Mouse (Mus musculus): ENCODE measurements around the gene Gm20441. TPM values are rescaled to one million over a fixed set of nuclear protein-coding genes. Genes with fewer than 3 reads are reported as not detected.

Gm20441 gene
- not detected in 2 replicates for polyA plus RNA-seq (2015; fragmentation: Nextera tagmentation; extraction: Ambion mirVana)

GRCm38 (mm10) chr10:75780769-75781578 lies at the start of gene Gm20441, which contains the start of gene Gstt3:
TSS of gene Gm20441 (minus strand) at chr10:75780954.
TSS of gene Gstt3 (minus strand) at chr10:75781414.
- peaks cover 18% of the 10 kb centered on the region; the same call in 1 of the 2 replicates for H3K27me3 ChIP-seq
- peak within 1 kb of the TSS; percentile 71 for H3K27ac ChIP-seq (replicated peaks)
- peak within 1 kb of the TSS; percentile 52 for H3K4me3 ChIP-seq (replicated peaks)
- H3K9ac ChIP-seq = peak within 1 kb of the TSS; percentile 45
- H3K4me2 ChIP-seq (replicated peaks) = peak within 1 kb of the TSS; percentile 88
- peak; percentile 71; the same call in 1 of the 2 replicates for ATAC-seq (ENCODE audit: insufficient number of reproducible peaks, low FRiP score, low TSS enrichment, low read depth)
- under 1% methylated on average over 28 of the region's 28 CpGs for WGBS
- H3K4me1 ChIP-seq = peaks cover 17% of the 10 kb centered on the region
- H3K9me3 ChIP-seq (replicated peaks) = no peaks in the 10 kb centered on the region
- no peaks in the 10 kb centered on the region for H3K36me3 ChIP-seq

- no peaks in the 10 kb centered on the region for H3K36me3 ChIP-seq
- no peak overlapping the region for H3K9ac ChIP-seq
- 70% methylated on average over 2 of the region's 2 CpGs for WGBS
- 0 out of 2 replicates have a peak, but pooled peaks cover 9% of the 10 kb centered on the region for H3K27me3 ChIP-seq
- H3K4me2 ChIP-seq (replicated peaks) = no peak overlapping the region
- no peaks in the 10 kb centered on the region for H3K9me3 ChIP-seq (replicated peaks)
- H3K4me1 ChIP-seq = peaks cover 28% of the 10 kb centered on the region
- ATAC-seq (ENCODE audit: insufficient number of reproducible peaks, low FRiP score, low TSS enrichment, low read depth) = no peak
- H3K4me3 ChIP-seq (replicated peaks) = no peak overlapping the region
- H3K27ac ChIP-seq (replicated peaks) = no peak overlapping the region
Observed at GRCm38 (mm10) chr10:75830275-75830670, 49.5 kb upstream of the Gm20441 start.

GRCm38 (mm10) chr10:75829529-75830274 lies 48.9 kb upstream of the Gm20441 start:
- WGBS = 68% methylated on average over 2 of the region's 2 CpGs
- 0 out of 2 replicates have a peak, but pooled peaks cover 9% of the 10 kb centered on the region for H3K27me3 ChIP-seq
- H3K4me1 ChIP-seq = peaks cover 22% of the 10 kb centered on the region
- ATAC-seq (ENCODE audit: insufficient number of reproducible peaks, low FRiP score, low TSS enrichment, low read depth) = no peak
- no peak overlapping the region for H3K9ac ChIP-seq
- H3K9me3 ChIP-seq (replicated peaks) = no peaks in the 10 kb centered on the region
- H3K4me2 ChIP-seq (replicated peaks) = no peak overlapping the region
- H3K4me3 ChIP-seq (replicated peaks) = no peak overlapping the region
- H3K27ac ChIP-seq (replicated peaks) = no peak overlapping the region
- no peaks in the 10 kb centered on the region for H3K36me3 ChIP-seq

- no peak overlapping the region for H3K4me2 ChIP-seq (replicated peaks)
- H3K9ac ChIP-seq = no peak overlapping the region
- ATAC-seq (ENCODE audit: insufficient number of reproducible peaks, low FRiP score, low TSS enrichment, low read depth) = no peak
- peaks cover 10% of the 10 kb centered on the region for H3K4me1 ChIP-seq
- 0 out of 2 replicates have a peak, but pooled peaks cover 4% of the 10 kb centered on the region for H3K27me3 ChIP-seq
- H3K9me3 ChIP-seq (replicated peaks) = no peaks in the 10 kb centered on the region
- no peaks in the 10 kb centered on the region for H3K36me3 ChIP-seq
- no peak overlapping the region for H3K27ac ChIP-seq (replicated peaks)
- no peak overlapping the region for H3K4me3 ChIP-seq (replicated peaks)
Observed at GRCm38 (mm10) chr10:75828500-75828931, 47.8 kb upstream of the Gm20441 start.

GRCm38 (mm10) chr10:75827668-75828360 lies 47.1 kb upstream of the Gm20441 start:
- WGBS = 81% methylated on average over 4 of the region's 4 CpGs
- no peak for ATAC-seq (ENCODE audit: insufficient number of reproducible peaks, low FRiP score, low TSS enrichment, low read depth)

GRCm38 (mm10) chr10:75824530-75824929 lies 43.8 kb upstream of the Gm20441 start:
- no peaks in the 10 kb centered on the region for H3K36me3 ChIP-seq
- H3K4me1 ChIP-seq = peaks cover 7% of the 10 kb centered on the region; the same call in 1 of the 2 replicates
- no peak for ATAC-seq (ENCODE audit: insufficient number of reproducible peaks, low FRiP score, low TSS enrichment, low read depth)
- H3K4me2 ChIP-seq (replicated peaks) = no peak overlapping the region
- H3K27ac ChIP-seq (replicated peaks) = no peak overlapping the region
- H3K27me3 ChIP-seq = no peaks in the 10 kb centered on the region
- no peak overlapping the region for H3K9ac ChIP-seq
- no peaks in the 10 kb centered on the region for H3K9me3 ChIP-seq (replicated peaks)
- WGBS = 80% methylated on average over 4 of the region's 4 CpGs
- no peak overlapping the region for H3K4me3 ChIP-seq (replicated peaks)

More at GRCm38 (mm10) chr10:75827668-75828360, 47.1 kb upstream of the Gm20441 start:
- H3K9me3 ChIP-seq (replicated peaks) = no peaks in the 10 kb centered on the region
- H3K27me3 ChIP-seq = no peaks in the 10 kb centered on the region
- no peak overlapping the region for H3K4me2 ChIP-seq (replicated peaks)
- H3K27ac ChIP-seq (replicated peaks) = no peak overlapping the region
- H3K4me3 ChIP-seq (replicated peaks) = no peak overlapping the region
- no peaks in the 10 kb centered on the region for H3K36me3 ChIP-seq
- no peak overlapping the region for H3K9ac ChIP-seq
- H3K4me1 ChIP-seq = peaks cover 7% of the 10 kb centered on the region; the same call in 1 of the 2 replicates

- no peak overlapping the region for H3K27ac ChIP-seq (replicated peaks)
- no peak overlapping the region for H3K4me3 ChIP-seq (replicated peaks)
- no peaks in the 10 kb centered on the region for H3K36me3 ChIP-seq
- no peak for ATAC-seq (ENCODE audit: insufficient number of reproducible peaks, low FRiP score, low TSS enrichment, low read depth)
- H3K9me3 ChIP-seq (replicated peaks) = no peaks in the 10 kb centered on the region
- no peak overlapping the region for H3K9ac ChIP-seq
- H3K4me1 ChIP-seq = peaks cover 7% of the 10 kb centered on the region; the same call in 1 of the 2 replicates
- WGBS = 88% methylated on average over 1 of the region's 1 CpGs
- H3K4me2 ChIP-seq (replicated peaks) = no peak overlapping the region
- no peaks in the 10 kb centered on the region for H3K27me3 ChIP-seq
Observed at GRCm38 (mm10) chr10:75823782-75824181, 43.0 kb upstream of the Gm20441 start.

- 86% methylated on average over 2 of the region's 2 CpGs for WGBS
- Histone ChIP-seq H3K36me3 (no peaks in the 10 kb centered on the region), H3K4me3 (replicated peaks) (no peak within 1 kb of the TSS), H3K4me2 (replicated peaks) (no peak within 1 kb of the TSS), H3K27ac (replicated peaks) (no peak within 1 kb of the TSS), H3K9me3 (replicated peaks) (no peaks in the 10 kb centered on the region), H3K9ac (no peak within 1 kb of the TSS), H3K4me1 (peaks cover 3% of the 10 kb centered on the region; the same call in 1 of the 2 replicates), H3K27me3 (no peaks in the 10 kb centered on the region)
- ATAC-seq (ENCODE audit: insufficient number of reproducible peaks, low FRiP score, low TSS enrichment, low read depth) = no peak
Observed at GRCm38 (mm10) chr10:75822443-75822842, 41.7 kb upstream of the Gm20441 start, which contains the start of gene Gstt4. TSS of gene Gstt4 (minus strand) at chr10:75822543.

- Histone ChIP-seq H3K9me3 (replicated peaks) (no peaks in the 10 kb centered on the region), H3K27me3 (no peaks in the 10 kb centered on the region), H3K4me1 (no peaks in the 10 kb centered on the region), H3K36me3 (no peaks in the 10 kb centered on the region), H3K4me3 (replicated peaks) (no peak overlapping the region), H3K27ac (replicated peaks) (no peak overlapping the region), H3K9ac (no peak overlapping the region), H3K4me2 (replicated peaks) (no peak overlapping the region)
- 84% methylated on average over 5 of the region's 5 CpGs for WGBS
- no peak for ATAC-seq (ENCODE audit: insufficient number of reproducible peaks, low FRiP score, low TSS enrichment, low read depth)
Observed at GRCm38 (mm10) chr10:75819882-75820281, 39.1 kb upstream of the Gm20441 start.

- no peaks in the 10 kb centered on the region for H3K4me1 ChIP-seq
- WGBS = 59% methylated on average over 10 of the region's 10 CpGs
- ATAC-seq (ENCODE audit: insufficient number of reproducible peaks, low FRiP score, low TSS enrichment, low read depth) = no peak
- H3K9ac ChIP-seq = no peak overlapping the region
- H3K27me3 ChIP-seq = no peaks in the 10 kb centered on the region
- no peak overlapping the region for H3K27ac ChIP-seq (replicated peaks)
- no peak overlapping the region for H3K4me3 ChIP-seq (replicated peaks)
- no peak overlapping the region for H3K4me2 ChIP-seq (replicated peaks)
- no peaks in the 10 kb centered on the region for H3K36me3 ChIP-seq
- no peaks in the 10 kb centered on the region for H3K9me3 ChIP-seq (replicated peaks)
Observed at GRCm38 (mm10) chr10:75818641-75819040, 37.9 kb upstream of the Gm20441 start.

- Histone ChIP-seq H3K4me2 (replicated peaks) (no peak overlapping the region), H3K27ac (replicated peaks) (no peak overlapping the region), H3K4me1 (no peaks in the 10 kb centered on the region), H3K9ac (no peak overlapping the region), H3K36me3 (no peaks in the 10 kb centered on the region), H3K9me3 (replicated peaks) (no peaks in the 10 kb centered on the region), H3K4me3 (replicated peaks) (no peak overlapping the region), H3K27me3 (no peaks in the 10 kb centered on the region)
- WGBS = 52% methylated on average over 2 of the region's 2 CpGs
- no peak for ATAC-seq (ENCODE audit: insufficient number of reproducible peaks, low FRiP score, low TSS enrichment, low read depth)
Observed at GRCm38 (mm10) chr10:75804217-75804616, 23.5 kb upstream of the Gm20441 start.

Data from embryonic facial prominence, embryonic 15.5 days (tissue).